29 mouse cellular contexts compared by ENCODE assay signal in genomic region chr11:94539761-94540160, GRCm38 (mm10). TPM values are rescaled to one million over a fixed set of nuclear protein-coding genes. Genes with fewer than 3 reads are reported as not detected.
"Had no signal": no experiment of that assay in that cellular context is flagged by ENCODE, and none has a peak within 500 bp of the region (broad histone marks: within the 10 kb centered on the region; RNA-seq: fewer than 3 reads in every experiment).

No protein-coding gene starts in this region.

- H3K27me3 ChIP-seq: embryonic facial prominence, embryonic 12.5 days; embryonic facial prominence, embryonic 13.5 days; embryonic facial prominence, embryonic 15.5 days; forebrain, embryonic 12.5 days; forebrain, embryonic 13.5 days; forebrain, embryonic 15.5 days had no signal

- H3K4me1 ChIP-seq: forebrain, embryonic 15.5 days had no signal

- H3K9ac ChIP-seq: embryonic facial prominence, embryonic 12.5 days; embryonic facial prominence, embryonic 15.5 days; forebrain, embryonic 12.5 days; forebrain, embryonic 13.5 days; forebrain, embryonic 15.5 days; forebrain, postnatal 0 days had no signal

- H3K36me3 ChIP-seq: embryonic facial prominence, embryonic 15.5 days; forebrain, embryonic 15.5 days had no signal

- ATAC-seq: forebrain, embryonic 13.5 days; forebrain, embryonic 14.5 days; forebrain, embryonic 15.5 days; forebrain, embryonic 16.5 days; forebrain, postnatal 0 days had no signal

- DNase-seq: cerebellum, adult 8-10 months; cerebellum, adult 9-10 months; cerebellum, adult 9-11 months; cerebellum, postnatal 10 days; cerebellum, postnatal 14 days; cerebellum, postnatal 25 days; cerebellum, postnatal 36 days; embryo, embryonic 11 days; forebrain, postnatal 0 days; gastrocnemius, adult 2 months; gastrocnemius, postnatal 10 days; gastrocnemius, postnatal 14 days; gastrocnemius, postnatal 25 days; gastrocnemius, postnatal 36 days; heart, adult 11 months; heart, adult 18-20 months; heart, adult 2 months had no signal

- H3K4me2 ChIP-seq: embryonic facial prominence, embryonic 12.5 days; embryonic facial prominence, embryonic 13.5 days; embryonic facial prominence, embryonic 15.5 days; forebrain, embryonic 12.5 days; forebrain, embryonic 13.5 days; forebrain, embryonic 15.5 days had no signal

- H3K27ac ChIP-seq: embryonic facial prominence, embryonic 10.5 days; embryonic facial prominence, embryonic 12.5 days; embryonic facial prominence, embryonic 13.5 days; embryonic facial prominence, embryonic 15.5 days; forebrain, embryonic 10.5 days; forebrain, embryonic 12.5 days; forebrain, embryonic 13.5 days; forebrain, embryonic 15.5 days; gastrocnemius, adult 2 months; heart, adult 2 months had no signal

- H3K4me3 ChIP-seq: embryonic facial prominence, embryonic 10.5 days; embryonic facial prominence, embryonic 12.5 days; embryonic facial prominence, embryonic 13.5 days; embryonic facial prominence, embryonic 15.5 days; erythroblast, embryonic 14.5 days; forebrain, embryonic 10.5 days; forebrain, embryonic 12.5 days; forebrain, embryonic 13.5 days; forebrain, embryonic 15.5 days; gastrocnemius, adult 2 months; heart, adult 2 months had no signal

- H3K9me3 ChIP-seq: embryonic facial prominence, embryonic 10.5 days; embryonic facial prominence, embryonic 12.5 days; embryonic facial prominence, embryonic 13.5 days; embryonic facial prominence, embryonic 15.5 days; forebrain, embryonic 10.5 days; forebrain, embryonic 12.5 days; forebrain, embryonic 13.5 days; forebrain, embryonic 15.5 days had no signal

RNA-seq across cellular contexts. Expression of gene Rsad1, which starts 9.3 kb away (rescaled TPM):
- polyA plus RNA-seq: erythroblast, embryonic 14.5 days had no signal

RNA-seq across cellular contexts. Expression of gene Mycbpap, which starts 18.2 kb away (rescaled TPM):
- polyA plus RNA-seq: erythroblast, embryonic 14.5 days had no signal

RNA-seq across cellular contexts. Expression of gene Chad, which starts 25.1 kb away (rescaled TPM):
- polyA plus RNA-seq: erythroblast, embryonic 14.5 days; forebrain, embryonic 11.5 days had no signal

RNA-seq across cellular contexts. Expression of gene Epn3, which starts 40.0 kb away (rescaled TPM):
- polyA plus RNA-seq: erythroblast, embryonic 14.5 days had no signal

RNA-seq across cellular contexts. Expression of gene Spata20, which starts 53.8 kb away (rescaled TPM):
- polyA plus RNA-seq: embryonic facial prominence, embryonic 10.5 days; erythroblast, embryonic 14.5 days; forebrain, embryonic 10.5 days; forebrain, embryonic 11.5 days had no signal
